Mouse (Mus musculus) layer of hippocampus, adult 2 months (tissue): ENCODE measurements around the gene Dicer1. TPM values are rescaled to one million over a fixed set of nuclear protein-coding genes. Genes with fewer than 3 reads are reported as not detected.

Experiments
- DNase-seq, 2 experiments: peaks; one replicate each; pipeline ENCODE4 v3.0.0; 2022; ENCODE audit warnings: low spot score in 2 of 2
- H3K27ac ChIP-seq: fragments of 200-600 bp; 2 replicates; pipeline ENCODE4 v1.8.1; 2022
- H3K4me3 ChIP-seq: fragments of 200-600 bp; 2 replicates; pipeline ENCODE4 v1.8.1; 2022; ENCODE audit warnings: mild to moderate bottlenecking
- CTCF ChIP-seq: fragments of 200-600 bp; conservative IDR thresholded peaks from 2 replicates; pipeline ENCODE4 v1.8.1; 2022; ENCODE audit warnings: antibody characterized with exemption, mild to moderate bottlenecking, moderate library complexity
- total RNA-seq, 2 experiments: library from RNA; stranded (reverse); gene quantifications; 2 replicates each; pipeline ENCODE4 v1.2.3; 2021

The Dicer1 gene
- total RNA-seq, 2 experiments from 2014 or later, result 43.7 to 47.1 TPM

DNA sequence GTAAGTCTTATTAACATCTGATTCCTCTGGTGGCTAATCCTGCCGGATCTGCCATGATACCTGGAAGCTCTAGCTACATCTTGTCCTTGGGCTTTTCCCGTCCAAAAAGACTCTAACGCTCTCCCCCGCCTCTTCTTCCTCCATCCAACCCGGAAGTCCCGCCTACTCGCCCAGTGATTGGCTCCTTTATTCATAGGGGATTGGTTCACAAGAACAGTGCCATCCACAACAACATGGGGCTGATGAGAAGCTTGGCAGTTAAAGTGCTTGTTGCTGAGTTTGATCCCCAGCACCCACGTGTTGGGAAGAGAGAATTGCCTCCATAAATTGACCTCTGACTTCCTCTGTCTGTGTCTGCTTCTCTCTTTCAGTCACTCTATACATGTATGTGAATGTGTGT lies 9.7 kb upstream of the Dicer1 start:
- no peak for DNase-seq
- Histone ChIP-seq H3K4me3 (no peak overlapping the region), H3K27ac (no peak overlapping the region)
- no peak for TF ChIP-seq CTCF

DNA sequence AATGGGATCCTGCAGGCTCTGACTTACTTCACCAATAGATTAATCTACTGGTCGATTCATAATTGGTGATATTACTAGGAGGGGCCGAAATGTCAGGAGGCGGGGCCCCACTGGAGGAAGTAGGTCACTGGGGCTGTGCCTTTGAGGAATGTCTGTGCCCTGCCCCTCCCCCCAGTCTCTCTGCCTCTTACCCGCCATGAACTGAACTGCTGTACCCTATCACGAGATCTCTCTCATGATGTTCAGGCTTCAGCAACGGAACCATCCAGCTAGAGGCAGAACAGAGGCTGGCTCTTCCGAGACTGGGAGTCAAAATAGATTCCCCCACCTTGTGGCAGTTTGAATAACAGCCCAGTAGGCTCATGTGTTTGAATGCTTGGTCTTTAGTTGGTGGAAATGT lies 6.3 kb upstream of the Dicer1 start:
- TF ChIP-seq CTCF, result no peak
- no peak overlapping the region for H3K27ac ChIP-seq
- H3K4me3 ChIP-seq, result no peak overlapping the region
- DNase-seq, result no peak

DNA sequence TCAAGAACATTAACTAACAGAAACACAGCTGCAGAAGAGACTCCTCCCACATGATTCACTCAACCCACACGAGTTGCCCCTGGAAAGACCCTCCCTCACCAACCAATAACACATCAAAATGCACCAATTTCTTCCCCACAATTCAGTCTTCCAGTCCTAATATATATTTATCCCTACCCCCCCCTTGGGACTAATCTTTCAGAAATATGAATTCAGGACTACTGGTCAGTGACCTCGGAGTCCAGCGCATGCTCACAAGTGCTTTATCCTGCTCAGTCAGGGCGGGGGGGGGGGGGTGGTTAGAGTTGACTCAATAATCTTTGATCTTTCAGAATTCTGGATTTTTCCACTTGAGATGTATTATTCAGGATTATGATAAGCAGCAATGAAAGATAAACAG lies 1.9 kb upstream of the Dicer1 start:
- H3K4me3 ChIP-seq, result no peak overlapping the region
- H3K27ac ChIP-seq, result no peak overlapping the region
- no peak for TF ChIP-seq CTCF
- no peak for DNase-seq

DNA sequence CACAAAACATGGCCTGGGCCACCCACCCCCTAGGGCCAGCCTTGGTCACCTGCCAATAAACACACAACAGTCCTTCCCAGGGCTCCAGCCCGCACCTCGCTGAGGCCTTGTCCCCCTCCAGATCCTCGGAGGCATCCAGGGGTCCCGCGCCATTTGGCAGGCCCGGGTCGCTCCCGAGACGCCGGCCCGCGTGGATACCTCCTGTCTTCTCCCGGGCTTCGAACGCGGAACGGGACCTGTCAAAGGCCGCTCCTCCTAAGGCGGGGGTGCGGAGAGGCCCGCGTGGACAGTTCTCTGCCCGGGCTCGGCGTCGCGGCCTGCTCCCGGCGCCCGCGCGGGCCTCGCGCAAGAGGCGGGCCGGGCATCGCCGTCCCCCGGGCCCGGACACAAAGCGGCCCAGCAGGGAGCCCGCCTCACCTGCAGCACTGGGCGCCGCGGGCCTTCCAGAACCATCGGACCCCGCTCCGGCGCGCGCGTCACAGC lies 380 bp downstream of the Dicer1 start:
- Histone ChIP-seq H3K4me3 (peak overlapping the region; percentile 95), H3K27ac (peak overlapping the region; percentile 95)
- peak in 1 of 2 experiments; percentile 35 for DNase-seq
- no peak for TF ChIP-seq CTCF

DNA sequence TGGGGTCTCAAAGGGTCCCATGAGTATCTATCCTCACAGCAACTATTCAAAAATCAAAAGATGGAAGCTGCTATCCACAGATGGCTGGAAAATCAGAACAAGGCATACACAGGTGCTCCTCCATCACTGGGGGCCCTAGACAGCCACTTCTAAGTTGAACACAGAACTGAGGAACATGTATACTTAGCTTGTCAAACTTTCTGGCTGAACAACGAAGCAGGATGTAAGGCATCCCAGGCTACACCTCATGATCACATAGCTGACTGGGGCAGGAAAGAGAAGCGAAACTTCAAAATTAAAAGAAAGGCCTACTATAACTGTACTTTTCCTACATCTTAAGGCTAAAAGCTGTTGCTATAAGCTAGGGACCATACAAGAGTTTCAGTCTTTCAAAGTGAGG lies 2.8 kb downstream of the Dicer1 start:
- Histone ChIP-seq H3K4me3 (no peak overlapping the region), H3K27ac (peak overlapping the region; percentile 39; the same call in 1 of the 2 replicates)
- no peak for DNase-seq
- no peak for TF ChIP-seq CTCF

DNA sequence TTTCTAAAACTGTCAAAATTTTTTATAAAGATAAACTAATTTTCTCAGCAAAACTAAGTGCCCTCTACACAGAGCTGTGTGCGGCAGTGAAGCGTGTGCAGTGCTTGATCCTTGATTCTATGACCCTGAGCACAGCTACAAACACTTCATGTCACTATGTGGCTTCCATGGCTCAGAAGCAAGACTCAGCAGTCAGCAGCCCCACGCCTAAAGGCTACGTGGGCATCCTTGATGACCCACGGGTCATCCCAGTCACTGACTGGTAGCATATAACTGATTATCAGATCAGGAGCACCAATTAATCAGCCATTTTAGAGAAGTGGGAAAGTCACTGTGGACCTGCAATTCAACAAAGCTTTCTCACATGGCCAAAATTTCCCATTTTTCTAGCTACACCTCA lies 4.5 kb downstream of the Dicer1 start:
- DNase-seq, result no peak
- no peak for TF ChIP-seq CTCF
- Histone ChIP-seq H3K4me3 (no peak overlapping the region), H3K27ac (no peak overlapping the region)

DNA sequence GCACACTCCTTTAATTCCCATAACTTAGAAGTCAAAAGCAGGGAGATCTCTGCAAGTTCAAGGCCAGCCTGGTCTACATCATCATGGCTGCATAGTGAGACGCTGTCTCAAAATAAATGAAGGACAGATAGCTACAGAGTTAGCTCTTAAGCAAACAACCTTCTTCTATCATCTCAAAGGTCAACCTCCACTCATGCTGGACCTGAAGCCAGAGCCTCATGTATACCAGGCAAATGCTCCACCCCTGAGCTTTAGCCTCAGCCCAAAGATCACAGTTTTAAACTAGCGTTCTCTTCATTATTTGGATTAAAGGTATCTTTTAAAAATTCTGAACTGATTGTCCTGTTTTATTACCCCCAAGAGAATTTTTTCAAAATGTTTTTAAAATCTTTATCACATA lies 5.2 kb downstream of the Dicer1 start:
- Histone ChIP-seq H3K27ac (no peak overlapping the region), H3K4me3 (no peak overlapping the region)
- TF ChIP-seq CTCF, result no peak
- DNase-seq, result no peak

DNA sequence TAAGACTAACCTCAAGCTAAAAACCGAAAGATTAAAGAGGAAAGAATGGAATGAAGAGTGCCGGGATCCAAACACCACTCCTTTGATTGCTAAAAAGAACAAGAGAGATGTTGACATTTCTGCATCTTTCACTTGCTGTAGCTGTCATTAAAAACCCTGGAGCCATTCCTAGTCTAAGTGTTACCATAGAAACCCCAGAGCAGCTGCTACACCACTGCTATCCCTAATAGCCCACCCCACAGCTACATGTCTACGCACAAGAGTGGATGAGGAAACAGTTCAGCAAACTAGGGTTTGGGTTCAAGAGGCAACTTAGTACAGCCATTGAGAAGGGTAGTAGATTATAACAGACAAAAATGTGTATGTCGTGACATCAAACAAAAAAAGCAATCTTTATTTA lies 8.1 kb downstream of the Dicer1 start:
- H3K27ac ChIP-seq, result peak overlapping the region; percentile 79
- H3K4me3 ChIP-seq, result peak overlapping the region; percentile 27
- TF ChIP-seq CTCF, result no peak
- DNase-seq, result peak; percentile 54 to 62

DNA sequence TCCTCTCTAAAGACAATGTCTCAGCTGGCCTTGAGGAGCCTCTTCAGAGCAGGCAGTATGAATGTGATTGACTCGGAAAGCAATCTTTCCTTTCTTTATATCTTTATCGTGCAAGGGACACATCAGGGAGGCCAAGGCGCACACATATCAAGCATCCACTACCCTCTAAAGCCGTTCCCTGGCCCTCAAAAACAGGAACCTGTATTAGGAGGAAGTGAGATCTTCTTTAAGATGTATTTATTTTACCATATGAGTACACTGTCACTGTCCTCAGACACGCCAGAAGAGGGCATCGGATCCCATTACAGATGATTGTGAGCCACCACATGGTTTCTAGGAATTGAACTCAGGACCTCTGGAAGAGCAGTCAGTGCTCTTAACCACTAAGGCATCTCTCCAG lies 9.5 kb downstream of the Dicer1 start:
- H3K4me3 ChIP-seq, result no peak overlapping the region
- peak overlapping the region; percentile 79; the same call in 1 of the 2 replicates for H3K27ac ChIP-seq
- DNase-seq, result no peak
- TF ChIP-seq CTCF, result peak; percentile 49

DNA sequence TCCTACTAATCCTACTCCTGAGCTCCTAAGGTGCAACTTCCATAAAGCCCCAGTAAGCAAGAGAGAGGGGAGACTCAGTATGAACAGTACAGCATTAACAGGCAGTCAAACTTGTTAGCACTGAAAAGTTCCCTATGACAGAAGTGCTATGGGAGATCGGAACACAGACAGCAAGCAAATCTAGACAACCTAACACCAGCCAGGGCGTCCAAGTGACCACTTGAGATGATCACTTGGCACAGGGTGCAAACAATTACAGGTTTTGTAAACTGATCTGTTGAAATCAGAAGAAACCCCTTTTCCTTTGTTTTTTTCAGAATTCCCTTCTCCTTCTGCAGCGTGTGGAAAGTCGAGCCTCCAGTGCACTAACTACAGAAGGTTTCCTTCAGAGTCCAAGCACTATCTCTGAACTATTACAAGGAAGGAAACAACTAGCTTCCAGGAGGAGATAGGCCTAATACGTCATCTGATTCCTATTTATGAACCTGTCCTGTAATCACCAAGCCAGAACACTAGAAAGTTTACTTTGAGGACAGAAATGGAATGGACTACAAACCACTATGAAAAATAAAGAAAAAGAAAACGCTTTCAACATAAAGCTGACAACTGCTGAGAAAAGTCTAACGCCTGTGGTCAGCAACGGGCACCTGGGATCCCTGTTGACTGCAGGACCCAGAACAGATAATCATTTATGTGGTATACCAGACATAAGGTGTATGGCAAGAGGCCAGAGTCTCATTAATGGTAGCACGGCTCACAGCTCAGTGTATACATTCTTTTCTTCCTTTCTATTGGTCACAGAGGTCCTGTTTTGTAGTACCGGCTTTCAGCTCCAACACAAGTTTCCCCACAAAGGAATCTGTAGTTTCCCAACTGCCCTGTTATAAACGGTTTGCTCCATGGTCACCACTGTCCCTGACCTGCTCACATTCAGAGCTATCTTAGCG lies 10.6 kb downstream of the Dicer1 start:
- no peak for DNase-seq
- no peak overlapping the region for H3K4me3 ChIP-seq
- TF ChIP-seq CTCF, result no peak

DNA sequence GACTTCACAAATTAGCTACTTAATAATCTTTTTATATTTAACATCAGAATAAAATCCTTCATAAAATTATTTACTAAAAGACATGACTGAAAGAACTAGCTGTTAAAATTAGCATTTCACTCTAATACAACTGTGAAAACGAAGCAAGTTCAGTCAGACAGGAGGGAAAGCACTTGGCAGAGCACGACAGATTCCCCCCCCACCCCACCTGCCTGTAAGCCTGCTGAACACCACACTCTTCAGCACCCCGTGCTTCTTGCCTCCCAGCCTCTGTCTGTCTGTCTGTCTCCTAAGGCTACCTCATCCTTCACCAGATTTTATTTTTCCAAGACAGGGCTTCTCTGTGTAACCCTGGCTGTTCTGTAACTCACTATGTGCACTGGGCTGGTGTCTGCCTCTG lies 12.8 kb downstream of the Dicer1 start:
- TF ChIP-seq CTCF, result no peak
- H3K27ac ChIP-seq, result peak overlapping the region; percentile 59; the same call in 1 of the 2 replicates

More for the DNA sequence above, 10.6 kb downstream of the Dicer1 start:
- no peak overlapping the region for H3K27ac ChIP-seq

DNA sequence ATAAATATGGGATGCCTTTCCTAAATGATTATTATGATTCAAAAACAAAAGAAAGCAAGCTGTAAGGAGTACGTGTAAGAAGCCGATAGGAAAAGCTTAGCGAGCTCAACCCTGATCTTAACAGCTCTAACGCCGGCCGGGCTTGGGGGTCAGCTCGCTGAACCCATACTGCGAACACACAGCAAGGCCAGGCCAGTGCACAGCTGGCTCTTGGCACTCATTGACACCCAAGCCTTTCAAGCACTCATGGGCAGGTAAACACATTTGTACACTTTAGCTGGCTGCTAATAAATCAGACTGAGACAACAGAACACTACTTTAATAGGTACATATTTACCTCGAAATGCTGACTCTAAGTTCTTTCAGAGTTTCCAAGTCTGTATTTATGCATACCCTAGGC lies 13.3 kb downstream of the Dicer1 start:
- DNase-seq, result no peak
- no peak for TF ChIP-seq CTCF
- H3K4me3 ChIP-seq, result no peak overlapping the region
- H3K27ac ChIP-seq, result peak overlapping the region; percentile 59; the same call in 1 of the 2 replicates

More for the DNA sequence above, 12.8 kb downstream of the Dicer1 start:
- H3K4me3 ChIP-seq, result no peak overlapping the region
- DNase-seq, result no peak

DNA sequence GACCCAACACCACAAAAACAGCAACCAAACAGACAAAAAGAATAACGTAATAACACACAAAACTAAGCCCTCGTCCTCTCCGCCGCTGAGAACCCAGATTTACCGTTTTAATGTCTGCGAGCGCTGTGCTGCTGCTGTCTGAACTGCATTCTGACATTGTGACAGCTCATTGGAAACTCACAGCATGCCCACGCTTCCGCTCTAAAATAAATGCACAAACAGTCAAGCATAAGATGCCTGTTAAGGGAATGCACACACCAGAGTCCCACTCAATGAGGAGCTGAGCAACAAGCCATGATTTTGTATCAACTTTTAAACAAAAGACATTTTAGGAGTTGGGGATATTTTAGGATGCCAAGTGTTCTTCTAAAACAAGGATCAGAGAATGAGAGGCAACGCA lies 14.1 kb downstream of the Dicer1 start:
- peak in 1 of 2 experiments; percentile 50 for DNase-seq
- peak overlapping the region; percentile 72 for H3K27ac ChIP-seq
- no peak for TF ChIP-seq CTCF
- H3K4me3 ChIP-seq, result peak overlapping the region; percentile 15; the same call in 1 of the 2 replicates

DNA sequence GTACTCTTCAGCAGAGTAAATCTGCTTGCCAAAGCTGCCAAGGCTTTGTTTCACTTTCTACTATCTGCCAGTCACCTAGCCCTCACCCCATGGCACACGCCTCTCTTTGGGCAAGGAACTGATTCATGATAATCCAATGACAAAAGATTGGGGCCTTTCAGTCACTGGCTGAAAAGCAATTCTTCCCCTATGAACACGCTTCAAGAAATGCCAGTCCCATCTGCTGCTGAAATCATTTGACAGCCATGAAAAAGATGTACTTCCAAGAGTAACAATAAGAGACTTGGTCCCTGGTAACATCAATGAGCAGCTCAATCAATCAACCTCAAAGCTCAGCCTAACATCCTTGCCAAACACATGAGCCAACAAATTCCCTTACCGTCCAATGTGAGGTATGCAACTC lies 15.8 kb downstream of the Dicer1 start:
- Histone ChIP-seq H3K27ac (no peak overlapping the region), H3K4me3 (no peak overlapping the region)
- no peak for TF ChIP-seq CTCF
- no peak for DNase-seq
